Mouse (Mus musculus) forebrain, embryonic 16.5 days (tissue): ENCODE results near the gene Ipo9. TPM values are rescaled to one million over a fixed set of nuclear protein-coding genes. Genes with fewer than 3 reads are reported as not detected.
"Not testable (repeated sequence)": the region's sequence is repeated elsewhere in the genome, so short reads cannot be mapped to it uniquely, and the experiment has no call there.

Experiments used
- ATAC-seq: fragments of 200-750 bp; cut with Nextera tagmentation; 2 replicates; pipeline ENCODE4 v1.8.0; 2017; ENCODE audit warnings: mild to moderate bottlenecking, moderate library complexity
- H3K27ac ChIP-seq: fragments of 300-500 bp; sonication (generic); 2 replicates; pipeline ENCODE4 v1.5.1; 2014; ENCODE audit warnings: low read length, control low read depth
- H3K27me3 ChIP-seq: fragments of 300-500 bp; sonication (generic); replicated peaks from 2 replicates; pipeline ENCODE4 v1.6.1; 2014; ENCODE audit warnings: low read length; ENCODE audit not compliant: control insufficient read depth, insufficient read depth
- H3K36me3 ChIP-seq: fragments of 300-500 bp; sonication (generic); 2 replicates; pipeline ENCODE4 v1.6.1; 2014; ENCODE audit not compliant: control insufficient read depth, insufficient read depth
- H3K4me1 ChIP-seq: fragments of 300-500 bp; sonication (generic); replicated peaks from 2 replicates; pipeline ENCODE4 v1.6.1; 2014; ENCODE audit warnings: low read length; ENCODE audit not compliant: control insufficient read depth, insufficient read depth
- H3K4me2 ChIP-seq: fragments of 300-500 bp; sonication (generic); 2 replicates; pipeline ENCODE4 v1.6.1; 2014; ENCODE audit warnings: mild to moderate bottlenecking, low read length, control low read depth
- H3K4me3 ChIP-seq: fragments of 300-500 bp; sonication (generic); replicated peaks from 2 replicates; pipeline ENCODE4 v1.5.1; 2014; ENCODE audit warnings: mild to moderate bottlenecking, low read length, control low read depth
- H3K9ac ChIP-seq: fragments of 300-500 bp; sonication (generic); replicated peaks from 2 replicates; pipeline ENCODE4 v1.6.1; 2014; ENCODE audit warnings: low read depth, low read length, control low read depth
- H3K9me3 ChIP-seq: fragments of 300-500 bp; sonication (generic); 2 replicates; pipeline ENCODE4 v1.6.1; 2016; ENCODE audit warnings: low read length; ENCODE audit not compliant: control insufficient read depth
- WGBS: fragments of 180-500 bp; shearing (Covaris S2); extraction: QIAGEN DNeasy Blood & Tissue Kit; methylation state at CpG from one replicate; pipeline ENCODE4 v1.1.7; 2014; 5-methylcytosine and 5-hydroxymethylcytosine counted together
- polyA plus RNA-seq: library from polyadenylated mRNA; unstranded; fragments of >200 nt; fragmentation: Nextera tagmentation; extraction: Ambion mirVana; gene quantifications from 2 replicates; pipeline ENCODE4 v1.2.1, GENCODE M21; 2015

The Ipo9 gene
- polyA plus RNA-seq, 1 experiment from 2014 or later = 153 TPM

- peaks cover 53% of the 10 kb centered on the region for H3K36me3 ChIP-seq
- H3K27me3 ChIP-seq = no peaks in the 10 kb centered on the region
- H3K9ac ChIP-seq = no peak overlapping the region
- no peaks in the 10 kb centered on the region for H3K4me1 ChIP-seq
- H3K27ac ChIP-seq = no peak overlapping the region
- ATAC-seq = no peak
- 88% methylated on average over 4 of the region's 4 CpGs for WGBS
- no peak overlapping the region for H3K4me3 ChIP-seq
- no peaks in the 10 kb centered on the region for H3K9me3 ChIP-seq
- H3K4me2 ChIP-seq = no peak overlapping the region
Observed at GRCm38 (mm10) chr1:135412130-135412529, 18.2 kb downstream of the Ipo9 start.

DNA sequence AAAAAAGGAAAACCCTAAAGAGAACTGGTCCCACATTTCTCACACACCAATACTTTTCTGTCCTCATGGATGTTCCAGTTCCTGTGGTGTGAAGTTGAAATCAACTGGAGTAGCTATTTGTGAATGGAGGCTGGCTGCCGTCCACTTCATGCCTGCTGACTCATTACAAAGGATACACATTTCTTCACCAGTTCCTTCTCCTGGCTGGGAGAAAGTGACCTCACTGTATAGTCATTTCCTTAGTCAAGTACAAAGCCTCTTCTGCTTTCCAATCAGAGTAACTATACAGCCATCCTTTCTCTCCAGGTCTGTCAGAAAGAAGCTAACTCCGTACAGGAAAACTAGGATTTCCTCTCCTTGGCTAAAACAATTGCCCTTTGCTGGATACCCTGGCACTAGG lies 19.3 kb downstream of the Ipo9 start:
- no peak overlapping the region for H3K4me2 ChIP-seq
- no peaks in the 10 kb centered on the region for H3K9me3 ChIP-seq
- H3K4me3 ChIP-seq = no peak overlapping the region
- no peak overlapping the region for H3K27ac ChIP-seq
- H3K36me3 ChIP-seq = peaks cover 53% of the 10 kb centered on the region
- H3K27me3 ChIP-seq = no peaks in the 10 kb centered on the region
- 51% methylated on average over 2 of the region's 2 CpGs for whole genome bisulfite sequencing
- no peak overlapping the region for H3K9ac ChIP-seq
- no peaks in the 10 kb centered on the region for H3K4me1 ChIP-seq
- no peak for ATAC-seq

DNA sequence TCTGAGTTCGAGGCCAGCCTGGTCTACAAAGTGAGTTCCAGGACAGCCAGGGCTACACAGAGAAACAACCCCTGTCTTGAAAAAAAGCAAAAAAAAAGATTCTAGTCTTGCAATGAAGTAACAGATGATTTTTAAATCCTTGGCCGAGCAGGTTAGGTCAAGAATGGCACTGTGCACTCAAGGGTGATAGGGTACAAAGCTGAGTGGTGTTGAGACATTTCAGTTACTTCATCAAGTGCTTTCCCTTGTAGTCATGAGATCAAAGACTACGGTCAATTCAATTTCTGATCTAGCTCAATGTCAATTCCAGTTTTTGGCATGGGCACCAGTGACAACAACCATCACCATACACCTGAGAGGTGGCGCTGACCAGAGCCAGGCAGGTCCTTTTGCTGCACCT lies 21.3 kb downstream of the Ipo9 start:
- Histone ChIP-seq H3K27ac (no peak overlapping the region), H3K4me3 (no peak overlapping the region), H3K4me2 (no peak overlapping the region), H3K36me3 (peaks cover 59% of the 10 kb centered on the region), H3K9ac (no peak overlapping the region), H3K4me1 (no peaks in the 10 kb centered on the region), H3K27me3 (no peaks in the 10 kb centered on the region), H3K9me3 (no peaks in the 10 kb centered on the region)
- WGBS = 97% methylated on average over 4 of the region's 4 CpGs
- ATAC-seq = no peak

DNA sequence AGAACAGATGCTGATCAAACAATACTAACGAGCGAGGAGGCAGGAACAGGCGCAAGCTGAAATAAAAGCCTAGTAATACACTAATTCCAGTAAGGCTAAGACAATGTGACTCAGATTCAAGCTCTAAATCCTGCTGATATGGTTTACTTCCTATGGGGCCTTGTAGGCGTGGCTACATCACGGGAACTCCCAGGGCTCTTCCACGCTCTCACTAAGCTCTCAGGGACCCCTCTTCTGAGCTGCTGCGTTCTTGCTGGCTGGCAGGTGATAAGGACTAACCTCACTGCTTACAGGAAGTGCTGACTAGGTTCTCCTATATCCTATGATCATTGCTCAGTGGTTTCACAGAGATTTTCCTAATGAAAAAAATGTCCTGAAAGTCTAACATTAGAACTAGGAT lies 24.9 kb downstream of the Ipo9 start:
- Histone ChIP-seq H3K27ac (no peak overlapping the region), H3K9ac (no peak overlapping the region), H3K4me2 (no peak overlapping the region), H3K4me3 (no peak overlapping the region), H3K9me3 (no peaks in the 10 kb centered on the region), H3K4me1 (no peaks in the 10 kb centered on the region), H3K36me3 (peaks cover 67% of the 10 kb centered on the region), H3K27me3 (no peaks in the 10 kb centered on the region)
- no peak for ATAC-seq
- 58% methylated on average over 7 of the region's 7 CpGs for WGBS

DNA sequence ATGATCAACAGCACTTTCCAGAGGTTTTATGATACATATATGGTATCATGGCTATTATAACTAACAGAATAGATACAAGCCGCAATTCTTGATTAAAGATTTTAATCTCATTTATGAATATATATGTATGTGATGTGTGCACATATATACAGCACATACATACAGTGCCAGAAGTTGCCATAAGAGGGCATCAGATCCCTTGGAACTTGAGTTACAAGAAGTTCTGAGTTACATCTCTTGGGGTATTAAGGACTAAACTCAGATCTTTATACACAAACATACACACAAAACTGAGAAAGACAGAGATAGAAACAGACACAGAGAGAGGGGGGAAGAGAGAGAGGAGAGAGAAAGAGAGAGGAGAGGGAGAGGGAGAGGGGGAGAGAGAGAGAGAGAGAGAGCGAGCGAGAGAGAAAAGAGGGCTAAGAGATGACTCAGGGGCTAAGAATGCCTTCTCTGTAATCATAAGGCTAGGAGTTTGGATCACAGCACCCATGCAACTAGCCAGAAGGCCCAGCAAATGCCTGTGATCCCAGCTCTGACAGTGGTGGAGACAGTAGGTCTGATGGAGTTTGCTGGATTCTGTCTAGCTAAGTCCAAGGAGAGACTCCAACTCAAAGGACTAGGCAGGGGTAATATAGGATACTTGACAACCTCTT lies 28.7 kb downstream of the Ipo9 start:
- no peak overlapping the region for H3K27ac ChIP-seq
- no peaks in the 10 kb centered on the region for H3K4me1 ChIP-seq
- ATAC-seq = no peak
- H3K4me2 ChIP-seq = no peak overlapping the region
- no peak overlapping the region for H3K4me3 ChIP-seq
- H3K36me3 ChIP-seq = peaks cover 56% of the 10 kb centered on the region
- H3K9me3 ChIP-seq = no peaks in the 10 kb centered on the region
- 98% methylated on average over 3 of the region's 3 CpGs for WGBS
- H3K27me3 ChIP-seq = no peaks in the 10 kb centered on the region
- no peak overlapping the region for H3K9ac ChIP-seq

GRCm38 (mm10) chr1:135399466-135399865 lies 30.8 kb downstream of the Ipo9 start:
- Histone ChIP-seq H3K9me3 (no peaks in the 10 kb centered on the region), H3K36me3 (peaks cover 48% of the 10 kb centered on the region), H3K4me1 (no peaks in the 10 kb centered on the region), H3K27ac (no peak overlapping the region), H3K4me2 (no peak overlapping the region), H3K4me3 (no peak overlapping the region), H3K9ac (no peak overlapping the region), H3K27me3 (no peaks in the 10 kb centered on the region)
- 94% methylated on average over 5 of the region's 5 CpGs for WGBS
- no peak for ATAC-seq

DNA sequence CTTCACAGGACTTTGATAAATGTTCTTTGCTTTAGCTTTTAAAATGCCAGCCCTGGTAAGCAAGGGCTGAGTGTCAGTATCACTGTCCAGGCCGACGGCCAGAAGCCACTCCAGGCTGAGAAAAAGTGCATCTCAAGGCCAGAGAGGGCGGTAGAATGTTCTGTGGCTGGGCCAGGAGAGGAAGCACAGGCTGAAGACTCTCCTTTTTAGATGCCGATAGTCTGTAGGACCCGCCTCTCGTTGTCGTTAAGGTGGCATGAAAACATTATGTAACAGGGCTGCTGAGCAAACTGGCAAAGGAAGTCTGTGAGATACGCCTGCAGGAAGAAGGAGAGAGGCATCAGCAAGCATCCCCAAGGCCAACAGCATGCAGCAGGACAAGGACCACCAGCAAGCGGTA lies 45.1 kb downstream of the Ipo9 start:
- Histone ChIP-seq H3K27me3 (no peaks in the 10 kb centered on the region), H3K9me3 (no peaks in the 10 kb centered on the region), H3K4me3 (no peak overlapping the region), H3K36me3 (peaks cover 59% of the 10 kb centered on the region), H3K27ac (no peak overlapping the region), H3K9ac (no peak overlapping the region), H3K4me1 (peaks cover 6% of the 10 kb centered on the region; the same call in 1 of the 2 replicates), H3K4me2 (no peak overlapping the region)
- no peak for ATAC-seq
- 88% methylated on average over 9 of the region's 9 CpGs for WGBS

- Histone ChIP-seq H3K27me3 (no peaks in the 10 kb centered on the region), H3K4me1 (peaks cover 6% of the 10 kb centered on the region; the same call in 1 of the 2 replicates), H3K9ac (no peak overlapping the region), H3K4me3 (no peak overlapping the region), H3K36me3 (peaks cover 52% of the 10 kb centered on the region), H3K27ac (no peak overlapping the region), H3K4me2 (no peak overlapping the region), H3K9me3 (no peaks in the 10 kb centered on the region)
- 95% methylated on average over 5 of the region's 5 CpGs for WGBS
- ATAC-seq = no peak
Observed at GRCm38 (mm10) chr1:135384171-135384570, 46.1 kb downstream of the Ipo9 start.

DNA sequence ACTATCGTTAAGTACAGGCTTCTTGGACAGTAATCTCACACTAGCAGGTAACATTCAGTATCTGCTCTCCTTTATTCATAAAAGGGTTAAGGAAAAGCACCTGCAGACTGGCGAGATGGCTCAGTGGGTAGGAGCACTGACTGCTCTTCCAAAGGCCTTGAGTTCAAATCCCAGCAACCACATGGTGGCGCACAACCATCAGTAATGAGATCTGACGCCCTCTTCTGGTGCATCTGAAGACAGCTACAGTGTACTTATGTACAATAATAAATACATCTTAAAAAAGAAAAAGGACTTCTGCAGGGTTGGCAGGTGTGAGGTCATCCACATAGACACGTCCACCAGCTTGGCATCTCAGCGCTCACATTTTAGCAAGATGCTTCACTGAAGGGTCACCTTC lies 48.7 kb downstream of the Ipo9 start:
- 62% methylated on average over 6 of the region's 6 CpGs for WGBS
- not testable (repeated sequence) for ATAC-seq, H3K27ac ChIP-seq

More for the DNA sequence above, 48.7 kb downstream of the Ipo9 start:
- H3K4me3 ChIP-seq, H3K4me1 ChIP-seq, H3K4me2 ChIP-seq, H3K9ac ChIP-seq, H3K27me3 ChIP-seq, H3K9me3 ChIP-seq: not testable (repeated sequence)
- H3K36me3 ChIP-seq = peaks cover 33% of the 10 kb centered on the region
